Mouse (Mus musculus): ENCODE results near the gene Phf11d.
"Not testable (repeated sequence)": the region's sequence is repeated elsewhere in the genome, so short reads cannot be mapped to it uniquely, and the experiment has no call there.

Gene Phf11d

DNA sequence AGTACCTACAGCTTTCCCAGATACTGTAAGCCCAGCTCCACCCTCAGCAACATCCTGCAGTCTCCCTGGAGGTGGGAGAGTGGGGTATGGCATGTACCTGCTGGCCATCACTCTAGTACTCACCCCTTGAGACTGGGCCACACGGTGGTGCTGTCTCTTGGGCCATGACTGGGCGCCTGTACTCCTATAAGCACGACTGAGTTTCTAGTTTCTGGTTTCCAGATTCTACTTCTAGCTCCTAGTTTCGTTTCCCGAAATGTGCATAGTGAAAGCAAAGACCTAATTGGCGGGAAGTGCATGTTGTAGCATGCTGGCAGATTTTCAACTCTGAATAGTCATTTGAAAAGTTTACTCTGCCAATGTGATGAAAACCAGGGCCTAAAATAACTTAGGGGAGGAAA, at the start of gene Phf11d:
Phf11d (minus strand) TSS at position 227 of the 401 bp plus-strand sequence.
- in situ Hi-C loops (cut with MboI; ENCODE audit: low sequenced_read_pairs) = no loop called here

DNA sequence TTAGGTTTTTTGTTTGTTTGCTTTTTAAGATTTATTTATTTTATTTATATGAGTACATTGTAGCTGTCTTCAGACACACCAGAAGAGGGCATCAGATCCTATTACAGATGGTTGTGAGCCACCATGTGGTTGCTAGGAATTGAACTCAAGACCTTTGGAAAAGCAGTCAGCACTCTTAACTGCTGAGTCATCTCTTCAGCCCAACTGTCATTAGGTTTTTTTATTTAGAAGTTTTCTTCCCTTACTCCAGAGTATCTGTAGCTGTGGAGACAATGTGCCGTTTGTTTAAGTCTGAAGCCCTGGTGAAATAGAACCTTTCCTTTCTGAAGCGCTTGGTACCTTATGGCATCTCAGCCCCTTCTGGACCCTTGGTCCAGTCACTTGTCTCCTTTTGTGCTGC, 49.7 kb upstream of the Phf11d start:
- in situ Hi-C loops (cut with MboI; ENCODE audit: low sequenced_read_pairs) = not testable (repeated sequence)

DNA sequence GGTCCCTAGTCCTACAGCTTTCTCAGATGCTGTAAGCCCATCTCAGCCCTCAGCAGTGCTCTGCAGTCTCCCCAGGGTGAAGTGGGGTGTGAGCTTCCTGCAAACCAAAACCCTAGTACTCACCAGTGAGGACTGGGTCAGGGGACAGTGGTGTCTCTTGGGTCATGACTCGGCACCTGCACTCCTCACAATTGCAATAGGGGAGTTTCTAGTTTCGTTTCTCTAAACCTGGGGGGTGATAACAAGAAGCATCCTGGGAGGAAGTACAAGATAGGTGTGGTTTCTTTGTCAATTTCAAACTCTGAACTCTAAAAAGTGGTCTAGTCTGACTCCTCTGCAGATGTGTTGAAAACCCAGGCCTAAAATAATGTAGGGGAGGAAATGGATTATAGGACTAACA, 31.7 kb upstream of the Phf11d start:
- in situ Hi-C loops (cut with MboI; ENCODE audit: low sequenced_read_pairs) = no loop called here

DNA sequence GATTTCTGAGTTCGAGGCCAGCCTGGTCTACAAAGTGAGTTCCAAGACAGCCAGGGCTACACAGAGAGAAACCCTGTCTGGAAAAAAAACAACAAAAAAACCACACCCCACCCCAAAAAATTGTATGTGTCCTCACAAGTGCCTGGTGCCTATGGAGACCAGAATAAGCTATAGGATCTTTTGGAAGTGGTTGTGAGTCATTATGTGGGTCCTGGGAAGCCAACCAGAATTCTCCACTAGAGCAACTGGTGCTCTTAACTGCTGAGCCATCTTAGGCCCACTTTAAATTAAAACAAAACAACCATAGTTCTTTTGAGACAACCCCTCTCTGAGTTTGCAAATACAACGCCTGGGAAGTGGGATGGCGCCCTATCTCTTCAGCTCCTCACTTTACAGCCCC, 30.0 kb upstream of the Phf11d start, which contains the start of gene Phf11c:
Phf11c (minus strand) TSS at position 101 of the 400 bp plus-strand sequence.
- in situ Hi-C loops (cut with MboI; ENCODE audit: low sequenced_read_pairs) = no loop called here

DNA sequence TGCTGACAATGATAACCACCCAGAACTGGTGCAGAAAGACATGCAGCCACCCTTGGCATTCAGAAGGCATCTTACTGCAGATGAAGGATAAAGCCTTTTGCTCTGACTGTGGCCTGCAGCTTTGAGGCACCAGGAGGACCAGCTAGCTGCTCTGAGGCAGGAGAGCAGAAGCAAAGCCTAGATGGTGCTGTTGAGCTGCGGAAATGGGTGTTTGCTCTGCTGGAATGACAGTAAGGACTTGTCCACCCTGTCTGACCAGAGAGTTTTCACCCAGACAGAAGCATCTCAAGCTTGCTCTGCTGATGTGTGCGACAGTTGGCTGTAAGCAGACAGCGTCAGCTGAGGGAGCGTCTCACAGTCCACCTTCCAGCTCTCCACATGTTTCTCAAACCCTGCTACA, 24.9 kb upstream of the Phf11d start:
- in situ Hi-C loops (cut with MboI; ENCODE audit: low sequenced_read_pairs) = not testable (repeated sequence)

DNA sequence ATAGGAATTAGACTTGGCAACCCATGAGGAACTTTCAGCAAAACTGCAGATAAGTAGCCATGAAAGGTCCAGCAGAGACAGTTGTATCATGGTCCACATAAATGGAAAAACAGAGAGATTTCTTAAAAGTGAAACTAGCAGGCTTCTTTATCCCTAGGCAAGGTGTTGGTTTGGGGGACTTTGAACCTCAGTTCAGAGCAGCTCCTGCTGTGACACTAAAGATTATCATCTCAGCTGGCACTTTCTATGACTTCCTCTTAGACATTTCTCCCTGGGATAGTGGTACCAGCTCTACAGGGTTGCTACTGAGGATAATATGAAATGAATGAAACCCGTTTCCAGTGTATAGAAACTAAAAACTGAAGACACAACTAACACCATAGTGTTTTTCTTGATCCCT, 24.3 kb upstream of the Phf11d start:
- in situ Hi-C loops (cut with MboI; ENCODE audit: low sequenced_read_pairs) = no loop called here

DNA sequence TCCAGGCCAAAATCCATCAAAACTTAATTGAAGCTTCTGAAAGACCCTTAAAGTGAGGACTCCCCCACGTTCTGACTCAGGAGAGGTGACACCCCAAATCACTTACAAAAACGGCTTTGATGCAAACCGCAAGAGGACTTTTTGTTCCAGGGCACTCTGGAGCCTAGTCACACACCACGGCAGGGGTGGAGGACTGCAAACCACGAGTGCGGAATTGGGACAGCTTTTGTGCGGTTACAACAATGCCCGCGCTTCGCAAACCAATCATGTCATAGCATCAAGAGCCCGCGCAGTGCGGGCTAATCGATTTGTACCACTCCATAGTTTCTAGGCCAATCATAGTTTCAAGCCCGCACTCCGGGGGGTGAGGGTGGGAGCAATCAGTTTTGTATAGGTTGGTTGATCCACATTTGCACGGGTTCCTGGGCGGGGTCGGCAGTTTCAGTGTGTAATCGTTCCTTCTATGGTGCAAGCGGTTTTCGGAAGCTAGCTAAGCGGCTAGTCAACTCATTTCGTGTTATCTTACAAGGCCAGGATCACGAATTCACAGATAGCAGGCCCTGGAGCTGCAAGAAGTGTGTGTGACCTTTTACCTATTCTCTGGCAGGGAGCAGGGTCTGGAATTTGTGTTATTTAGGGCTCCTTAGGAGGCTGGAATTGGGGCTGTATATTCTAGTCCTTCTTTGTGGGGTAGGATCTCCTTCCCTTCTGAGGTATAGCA, 5.2 kb upstream of the Phf11d start:
- in situ Hi-C loops (cut with MboI; ENCODE audit: low sequenced_read_pairs) = no loop called here

DNA sequence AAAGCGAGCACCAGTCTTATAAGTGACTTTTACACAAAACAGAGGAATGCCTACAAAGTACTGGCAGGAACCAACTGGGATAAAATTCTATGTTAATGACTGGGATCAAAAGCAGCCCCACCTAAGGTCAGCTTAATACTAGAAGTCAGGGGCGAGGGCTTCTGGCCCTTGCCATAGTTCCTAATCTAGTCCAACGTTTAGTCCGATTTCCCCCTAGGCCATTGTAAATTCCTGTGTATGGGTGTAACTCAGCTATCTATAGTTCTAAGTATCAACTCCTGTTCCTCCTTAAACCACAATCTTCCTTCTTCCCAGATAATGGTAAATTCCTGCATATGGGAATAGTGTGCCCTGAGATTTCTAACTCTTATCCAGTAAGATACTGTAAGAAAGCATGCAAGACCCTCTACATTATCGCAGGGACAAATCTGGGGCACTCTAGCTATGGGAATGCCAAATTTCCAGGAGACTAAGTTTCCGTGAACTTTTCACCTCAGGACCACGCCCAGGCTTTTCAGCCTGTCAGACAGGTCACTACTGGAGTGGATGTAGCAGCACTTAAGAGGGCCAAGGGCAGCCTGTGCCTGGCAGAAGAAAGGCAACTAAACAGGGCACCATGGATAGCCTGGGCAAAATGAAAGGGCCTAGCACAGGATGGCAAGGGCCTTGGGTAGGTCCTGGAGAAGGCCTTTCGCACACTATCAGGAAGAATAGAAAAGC, 1.3 kb upstream of the Phf11d start:
- in situ Hi-C loops (cut with MboI; ENCODE audit: low sequenced_read_pairs) = no loop called here

DNA sequence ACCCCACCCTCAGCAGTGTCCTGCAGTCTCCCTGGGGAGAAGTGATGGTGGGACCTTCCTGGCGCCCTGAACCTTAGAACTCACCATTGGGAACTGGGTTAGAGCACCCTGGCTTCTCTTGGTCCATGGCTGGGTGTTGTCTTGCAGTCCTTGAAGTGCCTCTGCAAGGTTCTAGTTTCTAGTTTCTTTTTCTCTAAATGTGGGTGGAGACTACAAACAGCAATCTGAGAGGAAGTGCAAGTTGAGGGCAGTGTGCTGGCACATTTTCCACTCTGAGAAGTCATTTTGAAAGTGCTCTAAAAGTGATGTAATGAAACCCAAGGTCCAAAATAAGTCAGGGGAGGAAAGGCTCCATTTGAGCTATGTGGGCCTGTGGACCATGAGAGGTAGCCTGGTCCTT, 24.1 kb downstream of the Phf11d start, which contains the start of gene Phf11b:
Phf11b (minus strand) TSS at position 163 of the 400 bp plus-strand sequence.
- in situ Hi-C loops (cut with MboI; ENCODE audit: low sequenced_read_pairs) = loop anchor here (25.0 kb wide), 1 partner anchor 221 kb away; no protein-coding TSS in a partner anchor

DNA sequence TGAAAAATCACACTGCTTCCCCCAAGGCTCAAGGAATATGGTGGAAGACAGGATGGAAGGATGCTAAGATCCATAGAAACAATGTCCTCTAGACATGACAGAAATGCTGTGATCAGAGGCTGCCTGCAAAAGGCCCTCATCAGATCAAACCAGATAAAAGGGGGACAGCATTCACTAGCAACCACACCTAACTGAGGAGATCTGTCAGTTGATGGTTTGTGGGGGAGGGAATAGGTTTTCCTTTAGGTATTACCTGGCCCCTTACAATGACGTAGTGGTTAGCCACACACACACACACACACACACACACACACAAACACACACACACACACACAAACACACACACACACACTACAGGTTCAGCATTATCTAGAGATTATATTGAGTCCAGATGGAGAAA, 25.7 kb downstream of the Phf11d start:
- in situ Hi-C loops (cut with MboI; ENCODE audit: low sequenced_read_pairs) = loop anchor here (25.0 kb wide), 1 partner anchor 223 kb away; no protein-coding TSS in a partner anchor

DNA sequence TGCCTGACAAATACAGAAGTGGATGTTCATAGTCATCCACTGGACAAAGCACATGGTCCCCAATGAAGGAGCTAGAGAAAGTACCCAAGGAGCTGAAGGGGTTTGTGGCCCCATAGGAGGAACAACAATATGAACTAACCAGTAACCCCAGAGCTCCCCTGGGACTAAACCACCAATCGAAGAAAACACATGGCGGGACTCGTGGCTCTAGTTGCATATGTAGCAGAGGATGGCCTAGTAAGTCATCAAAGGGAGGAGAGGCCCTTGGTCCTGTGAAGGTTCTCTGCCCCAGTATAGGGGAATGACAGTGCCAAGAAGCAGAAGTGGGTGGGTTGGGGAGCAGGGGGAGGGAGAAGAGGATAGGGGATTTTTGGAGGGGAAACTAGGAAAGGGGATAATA, 29.2 kb downstream of the Phf11d start:
- in situ Hi-C loops (cut with MboI; ENCODE audit: low sequenced_read_pairs) = loop anchor here (25.0 kb wide), 1 partner anchor 226 kb away; no protein-coding TSS in a partner anchor

DNA sequence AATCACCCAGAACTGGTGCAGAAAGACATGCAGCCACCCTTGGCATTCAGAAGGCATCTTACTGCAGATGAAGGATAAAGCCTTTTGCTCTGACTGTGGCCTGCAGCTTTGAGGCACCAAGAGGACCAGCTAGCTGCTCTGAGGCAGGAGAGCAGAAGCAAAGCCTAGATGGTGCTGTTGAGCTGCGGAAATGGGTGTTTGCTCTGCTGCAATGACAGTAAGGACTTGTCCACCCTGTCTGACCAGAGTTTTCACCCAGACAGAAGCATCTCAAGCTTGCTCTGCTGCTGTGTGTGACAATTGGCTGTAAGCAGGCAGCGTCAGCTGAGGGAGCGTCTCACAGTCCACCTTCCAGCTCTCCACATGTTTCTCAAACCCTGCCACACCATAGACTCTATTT, 34.8 kb downstream of the Phf11d start:
- in situ Hi-C loops (cut with MboI; ENCODE audit: low sequenced_read_pairs) = loop anchor here (25.0 kb wide), 1 partner anchor 232 kb away; no protein-coding TSS in a partner anchor

DNA sequence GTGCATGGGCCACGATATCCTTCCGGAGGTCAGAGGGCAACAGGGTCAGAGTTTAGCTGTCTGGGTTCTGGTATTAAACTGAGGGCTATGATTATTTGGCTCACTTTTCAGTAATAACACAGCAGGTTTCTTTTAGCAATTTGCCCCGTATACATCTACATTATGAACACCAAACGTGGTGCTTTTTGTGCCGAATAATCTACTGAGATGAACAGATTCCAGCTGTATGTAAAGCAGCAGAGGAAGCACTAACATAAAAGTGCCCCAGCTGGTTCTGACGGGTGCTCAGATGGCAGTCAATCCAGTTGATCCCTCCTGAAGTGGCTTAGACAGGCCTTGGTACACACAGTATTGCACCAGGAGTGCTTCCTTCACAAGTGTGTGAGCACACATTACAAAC, 45.3 kb downstream of the Phf11d start:
- in situ Hi-C loops (cut with MboI; ENCODE audit: low sequenced_read_pairs) = not testable (repeated sequence)

DNA sequence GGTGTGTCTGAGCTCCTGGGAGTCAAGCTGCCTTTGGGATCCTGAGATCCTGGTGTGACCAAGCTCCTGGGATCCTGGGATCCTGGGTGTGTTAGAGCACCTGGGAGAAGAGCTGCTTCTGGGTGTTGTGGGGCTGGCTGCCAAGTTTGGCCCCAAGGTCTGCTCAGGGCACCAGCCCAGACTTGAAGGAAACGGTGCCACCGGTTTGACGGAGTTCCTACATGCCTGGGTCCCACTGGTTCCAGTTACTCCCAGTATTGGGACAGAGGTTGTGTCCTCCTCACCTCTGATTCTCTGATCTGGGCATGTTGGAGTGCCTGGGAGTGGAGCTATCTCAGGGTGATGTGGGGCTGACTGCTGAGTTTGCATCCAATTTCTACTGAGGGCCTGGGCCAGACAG, 46.2 kb downstream of the Phf11d start:
- in situ Hi-C loops (cut with MboI; ENCODE audit: low sequenced_read_pairs) = not testable (repeated sequence)
